Mouse (Mus musculus) frontal cortex, adult 2 months (tissue): ENCODE results near the gene Gng7. TPM values are rescaled to one million over a fixed set of nuclear protein-coding genes. Genes with fewer than 3 reads are reported as not detected.
A peak's percentile ranks its signal among the peaks of the same experiment; 100 is the strongest.
"Not testable (repeated sequence)": the region's sequence is repeated elsewhere in the genome, so short reads cannot be mapped to it uniquely, and the experiment has no call there.

Source experiments
- DNase-seq, 2 experiments: peaks; one replicate each; pipeline ENCODE4 v3.0.0; 2022; ENCODE audit warnings: low spot score in 1 of 2; ENCODE audit errors: extremely low spot score in 1 of 2
- polyA plus RNA-seq: library from polyadenylated mRNA; depleted of rRNA; stranded (reverse); fragments of >200 nt; gene quantifications from 2 replicates; pipeline ENCODE4 v1.2.3, GENCODE M21; 2012; rRNA removed

The Gng7 gene
- 80.8 and 101 TPM in 2 replicates for polyA plus RNA-seq

GRCm38 (mm10) chr10:81014393-81015384, at the start of gene Gng7:
Gene Gng7, minus strand, starts transcription at chr10:81014945.
- peak; percentile 97 to 98 for DNase-seq

GRCm38 (mm10) chr10:81064519-81064918, 49.8 kb upstream of the Gng7 start:
- not testable (repeated sequence) for DNase-seq

- DNase-seq = no peak
These were observed 48.0 kb upstream of the Gng7 start for GRCm38 (mm10) chr10:81062710-81063109.

- DNase-seq = peak; percentile 100
These were observed 45.1 kb upstream of the Gng7 start, which contains the start of gene Sgta for GRCm38 (mm10) chr10:81059603-81060543. Gene Sgta, minus strand, starts transcription at chr10:81060181.

GRCm38 (mm10) chr10:81058896-81059295, 44.2 kb upstream of the Gng7 start:
- no peak for DNase-seq

- no peak for DNase-seq
These were observed 42.8 kb upstream of the Gng7 start for GRCm38 (mm10) chr10:81057406-81058130.

GRCm38 (mm10) chr10:81055802-81056340, 41.1 kb upstream of the Gng7 start:
- DNase-seq = not testable (repeated sequence)

GRCm38 (mm10) chr10:81055169-81055568, 40.4 kb upstream of the Gng7 start:
- no peak for DNase-seq

- DNase-seq = no peak
These were observed 37.8 kb upstream of the Gng7 start for GRCm38 (mm10) chr10:81052577-81052976.

GRCm38 (mm10) chr10:81051133-81051532, 36.4 kb upstream of the Gng7 start:
- no peak for DNase-seq

GRCm38 (mm10) chr10:81050645-81051044, 35.9 kb upstream of the Gng7 start:
- no peak for DNase-seq

GRCm38 (mm10) chr10:81045246-81045645, 30.5 kb upstream of the Gng7 start:
- not testable (repeated sequence) for DNase-seq

GRCm38 (mm10) chr10:81041458-81042175, 26.9 kb upstream of the Gng7 start:
- DNase-seq = peak in 1 of 2 experiments; percentile 83

GRCm38 (mm10) chr10:81036988-81037580, 22.3 kb upstream of the Gng7 start, which contains the start of gene Slc39a3:
Gene Slc39a3, minus strand, starts transcription at chr10:81037426.
- DNase-seq = peak; percentile 97 to 100

GRCm38 (mm10) chr10:81036251-81036650, 21.5 kb upstream of the Gng7 start:
- no peak for DNase-seq

- no peak for DNase-seq
These were observed 18.8 kb upstream of the Gng7 start for GRCm38 (mm10) chr10:81033586-81033985.

GRCm38 (mm10) chr10:81029031-81029430, 14.3 kb upstream of the Gng7 start:
- no peak for DNase-seq

- DNase-seq = no peak
These were observed 13.5 kb upstream of the Gng7 start for GRCm38 (mm10) chr10:81028219-81028618.

GRCm38 (mm10) chr10:81027331-81027730, 12.6 kb upstream of the Gng7 start:
- no peak for DNase-seq
